Mouse (Mus musculus) kidney, adult 2 months (tissue): Measurements from ENCODE around the gene Mettl7a1.

Source experiments
- CTCF ChIP-seq: fragments of 200-500 bp; conservative IDR thresholded peaks from 2 replicates; pipeline ENCODE4 v1.5.1; 2011; ENCODE audit warnings: low read depth, mild to moderate bottlenecking, control low read depth, low read length, moderate library complexity, mixed read lengths; ENCODE audit not compliant: insufficient read depth, insufficient read length
- POLR2A ChIP-seq: fragments of 200-500 bp; IDR thresholded peaks from one replicate; pipeline ENCODE4 v1.6.1; 2011; ENCODE audit warnings: low read depth, low read length, control low read depth

DNA sequence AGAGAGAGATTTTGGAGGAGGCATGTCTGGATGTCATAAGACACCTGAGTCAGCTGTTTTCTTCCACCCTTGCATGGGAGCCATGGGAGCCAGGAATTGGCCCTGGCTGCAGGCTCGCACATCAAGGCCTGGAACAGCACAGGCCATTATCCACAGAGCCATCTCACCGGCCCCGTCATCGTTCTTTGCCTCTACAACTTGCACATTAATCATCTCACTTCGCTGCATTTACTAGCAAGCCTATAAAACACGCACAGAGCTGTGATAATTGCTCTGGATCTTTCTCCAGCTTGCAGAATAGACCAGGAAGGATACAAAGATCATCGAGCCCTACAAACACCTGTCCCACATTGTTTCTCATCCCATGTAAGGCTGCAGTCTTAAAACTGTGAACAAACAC is 26.8 kb downstream of the Mettl7a1 start:
- TF ChIP-seq CTCF (no peak), POLR2A (no peak)
